Mouse (Mus musculus): Measurements from ENCODE around the gene Gnl1. TPM values are rescaled to one million over a fixed set of nuclear protein-coding genes. Genes with fewer than 3 reads are reported as not detected.
"Not testable (repeated sequence)": the region's sequence is repeated elsewhere in the genome, so short reads cannot be mapped to it uniquely, and the experiment has no call there.

Gnl1 gene
- total and polyA plus RNA-seq, 3 experiments, result 15.9 to 33.4 (median 24.3) TPM

- H3K4me1 ChIP-seq (ENCODE audit: control insufficient read depth in 1 of 2, insufficient read depth in 2 of 2); dilution Hi-C loops (cut with MboI; ENCODE audit: extremely low pct_ligation_motif_present, extremely low pct_unique_long_range_greater_than_20kb, low sequenced_read_pairs); DNase-seq (ENCODE audit: extremely low read depth); H3K27me3 ChIP-seq (replicated peaks); H3K9me3 ChIP-seq (replicated peaks; ENCODE audit: low read length); H3K4me2 ChIP-seq (ENCODE audit: insufficient read depth, low read depth, poor library complexity, severe bottlenecking): not testable (repeated sequence)
- in situ Hi-C loops (cut with MboI; ENCODE audit: low pct_ligation_motif_present, low pct_unique_long_range_greater_than_20kb, low sequenced_read_pairs), result loop anchor here (10.0 kb wide), 1 partner anchor 83 kb away; no protein-coding TSS in a partner anchor
- TF ChIP-seq CTCF (conservative IDR thresholded peaks at IDR 0.05 in 1 of 2, IDR thresholded peaks at IDR 0.05 in 1 of 2; ENCODE audit: low read depth in 2 of 2, low read length in 2 of 2), result peak in 1 of 2 experiments; percentile 17; a peak in 1 of 4 replicates
- H3K79me2 ChIP-seq (replicated peaks; ENCODE audit: control insufficient read depth, extremely low read depth, insufficient read depth, poor library complexity, severe bottlenecking), result peaks cover 12% of the 10 kb centered on the region; the same call in 1 of the 2 replicates
- H3K36me3 ChIP-seq (replicated peaks in 1 of 2; ENCODE audit: control insufficient read depth in 1 of 2, insufficient read depth in 1 of 2, low read length in 1 of 2), result peaks cover 2 to 16% of the 10 kb centered on the region in 2 experiments
- H3K4me3 ChIP-seq (replicated peaks in 1 of 3; ENCODE audit: low read depth in 2 of 3, low read length in 2 of 3, poor library complexity in 1 of 3), result peak overlapping the region; percentile 40 to 80 (median 58)
- H3K9ac ChIP-seq (ENCODE audit: insufficient read depth, low read depth), result peak overlapping the region; percentile 84
- peak overlapping the region; percentile 74; the same call in 1 of the 2 replicates for H3K27ac ChIP-seq (ENCODE audit: insufficient read depth, low read depth)
These were observed 52.1 kb downstream of the Gnl1 start for GRCm38 (mm10) chr17:36031583-36032331.

- H3K9me3 ChIP-seq (replicated peaks; ENCODE audit: low read length); dilution Hi-C loops (cut with MboI; ENCODE audit: extremely low pct_ligation_motif_present, extremely low pct_unique_long_range_greater_than_20kb, low sequenced_read_pairs); H3K4me2 ChIP-seq (ENCODE audit: insufficient read depth, low read depth, poor library complexity, severe bottlenecking); DNase-seq (ENCODE audit: extremely low read depth); H3K4me1 ChIP-seq (ENCODE audit: control insufficient read depth in 1 of 2, insufficient read depth in 2 of 2); H3K27me3 ChIP-seq (replicated peaks): not testable (repeated sequence)
- Histone ChIP-seq H3K36me3 (replicated peaks in 1 of 2; ENCODE audit: control insufficient read depth in 1 of 2, insufficient read depth in 1 of 2, low read length in 1 of 2) (peaks cover 2 to 13% of the 10 kb centered on the region in 2 experiments), H3K79me2 (replicated peaks; ENCODE audit: control insufficient read depth, extremely low read depth, insufficient read depth, poor library complexity, severe bottlenecking) (peaks cover 12% of the 10 kb centered on the region; the same call in 1 of the 2 replicates), H3K9ac (ENCODE audit: insufficient read depth, low read depth) (peak within 1 kb of the TSS; percentile 84), H3K4me3 (replicated peaks in 1 of 3; ENCODE audit: low read depth in 2 of 3, low read length in 2 of 3, poor library complexity in 1 of 3) (peak within 1 kb of the TSS; percentile 53 to 80 (median 58)), H3K27ac (ENCODE audit: insufficient read depth, low read depth) (peak within 1 kb of the TSS; percentile 74)
- 0 out of 2 replicates have a peak, but pooled peaks have one; percentile 53 for TF ChIP-seq TBP (conservative IDR thresholded peaks at IDR 0.05; ENCODE audit: low read depth, low read length)
- TF ChIP-seq POLR2A (IDR thresholded peaks at IDR 0.05; ENCODE audit: low read depth, low read length), result peak; percentile 41; the same call in 1 of the 2 replicates
- TF ChIP-seq CHD2 (IDR thresholded peaks at IDR 0.05; ENCODE audit: low read length), result peak; percentile 87
- in situ Hi-C loops (cut with MboI; ENCODE audit: low pct_ligation_motif_present, low pct_unique_long_range_greater_than_20kb, low sequenced_read_pairs), result loop anchor here (10.0 kb wide), 1 partner anchor 82 kb away; no protein-coding TSS in a partner anchor
These were observed 52.8 kb downstream of the Gnl1 start, which contains the start of gene H2-T23 for GRCm38 (mm10) chr17:36032351-36032875. Gene H2-T23, minus strand, starts transcription at chr17:36032855.

- DNase-seq (ENCODE audit: extremely low read depth); H3K27me3 ChIP-seq (replicated peaks); H3K4me2 ChIP-seq (ENCODE audit: insufficient read depth, low read depth, poor library complexity, severe bottlenecking); H3K4me1 ChIP-seq (ENCODE audit: control insufficient read depth in 1 of 2, insufficient read depth in 2 of 2); H3K9me3 ChIP-seq (replicated peaks; ENCODE audit: low read length); H3K79me2 ChIP-seq (replicated peaks; ENCODE audit: control insufficient read depth, extremely low read depth, insufficient read depth, poor library complexity, severe bottlenecking); H3K36me3 ChIP-seq (replicated peaks in 1 of 2; ENCODE audit: control insufficient read depth in 1 of 2, insufficient read depth in 1 of 2, low read length in 1 of 2); H3K4me3 ChIP-seq (replicated peaks in 1 of 3; ENCODE audit: low read depth in 2 of 3, low read length in 2 of 3, poor library complexity in 1 of 3); dilution Hi-C loops (cut with MboI; ENCODE audit: extremely low pct_ligation_motif_present, extremely low pct_unique_long_range_greater_than_20kb, low sequenced_read_pairs); H3K9ac ChIP-seq (ENCODE audit: insufficient read depth, low read depth): not testable (repeated sequence)
- in situ Hi-C loops (cut with MboI; ENCODE audit: low pct_ligation_motif_present, low pct_unique_long_range_greater_than_20kb, low sequenced_read_pairs), result loop anchor here (10.0 kb wide), 1 partner anchor 80 kb away; no protein-coding TSS in a partner anchor
- H3K27ac ChIP-seq (ENCODE audit: insufficient read depth, low read depth), result peak overlapping the region; percentile 28; the same call in 1 of the 2 replicates
These were observed 54.9 kb downstream of the Gnl1 start for GRCm38 (mm10) chr17:36034524-36034923.
